Mouse (Mus musculus) layer of hippocampus, adult 8-10 months (tissue): ENCODE measurements around the gene Pde8a. TPM values are rescaled to one million over a fixed set of nuclear protein-coding genes. Genes with fewer than 3 reads are reported as not detected.

Source experiments
- DNase-seq, 2 experiments: peaks; one replicate each; pipeline ENCODE4 v3.0.0; 2022; ENCODE audit warnings: low spot score in 2 of 2
- total RNA-seq, 4 experiments: library from RNA; stranded (reverse); gene quantifications; 2 replicates each; pipeline ENCODE4 v1.2.4; 2022

Pde8a gene
- total RNA-seq, 4 experiments from 2014 or later, result 10.1 to 13.0 (median 11.6) TPM

DNA sequence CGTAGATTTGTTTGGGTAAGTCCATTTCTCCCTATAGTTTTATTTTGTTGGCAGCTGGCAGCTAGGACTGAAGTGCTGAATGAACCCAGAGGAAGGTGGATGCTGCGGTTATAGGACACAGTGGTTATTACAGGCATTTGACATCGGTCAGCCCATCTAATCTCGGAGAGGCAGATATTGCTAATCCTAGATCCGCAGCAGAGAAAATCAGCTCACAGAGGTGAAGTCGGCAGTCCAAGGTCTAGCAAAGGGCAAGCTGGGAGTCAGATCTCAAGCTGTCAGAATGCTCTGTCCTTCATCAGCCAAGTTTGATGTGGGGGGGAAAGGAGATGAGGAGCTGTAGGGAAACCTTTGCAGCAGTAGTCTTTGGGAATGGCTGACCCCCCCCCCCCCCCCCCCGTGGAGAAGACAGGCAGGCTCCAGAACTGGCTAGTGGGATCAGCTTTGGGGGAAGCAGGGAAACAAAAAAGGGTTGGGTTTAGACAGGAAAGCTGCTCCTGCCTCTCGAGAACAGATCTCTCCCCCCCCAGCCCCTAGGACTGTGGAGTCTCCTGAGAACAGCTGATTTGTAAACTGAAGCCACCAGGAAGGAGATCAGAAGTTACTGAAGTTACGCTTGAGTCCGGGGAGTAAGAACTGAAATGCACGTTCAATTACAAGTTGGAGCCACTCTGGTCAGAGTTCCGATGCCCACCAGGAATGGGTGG, 3.3 kb upstream of the Pde8a start:
- no peak for DNase-seq

DNA sequence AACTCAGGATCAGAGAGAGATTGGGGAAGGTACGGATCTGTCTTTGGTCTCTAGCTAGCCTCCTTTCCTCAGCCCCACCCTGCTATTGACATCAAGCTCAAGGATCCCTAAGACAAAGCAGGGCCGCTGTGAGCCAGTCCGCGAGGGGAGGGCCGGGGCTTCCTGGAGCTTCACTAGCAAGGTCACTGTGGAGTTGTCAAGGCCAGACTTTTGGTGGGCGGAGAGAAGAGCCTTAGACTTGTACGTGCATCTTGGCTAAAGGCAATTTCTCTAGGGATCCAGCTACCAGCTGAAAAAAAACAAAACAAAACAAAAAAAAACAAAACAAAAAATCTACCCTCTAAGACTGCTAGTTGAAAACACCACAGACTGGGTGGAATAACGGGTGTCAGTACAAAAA, 1.6 kb upstream of the Pde8a start:
- no peak for DNase-seq

GRCm38 (mm10) chr7:81212261-81212681, 1.1 kb upstream of the Pde8a start:
- DNase-seq, result no peak

GRCm38 (mm10) chr7:81212697-81213346, 574 bp upstream of the Pde8a start:
- peak; percentile 70 to 81 for DNase-seq

DNA sequence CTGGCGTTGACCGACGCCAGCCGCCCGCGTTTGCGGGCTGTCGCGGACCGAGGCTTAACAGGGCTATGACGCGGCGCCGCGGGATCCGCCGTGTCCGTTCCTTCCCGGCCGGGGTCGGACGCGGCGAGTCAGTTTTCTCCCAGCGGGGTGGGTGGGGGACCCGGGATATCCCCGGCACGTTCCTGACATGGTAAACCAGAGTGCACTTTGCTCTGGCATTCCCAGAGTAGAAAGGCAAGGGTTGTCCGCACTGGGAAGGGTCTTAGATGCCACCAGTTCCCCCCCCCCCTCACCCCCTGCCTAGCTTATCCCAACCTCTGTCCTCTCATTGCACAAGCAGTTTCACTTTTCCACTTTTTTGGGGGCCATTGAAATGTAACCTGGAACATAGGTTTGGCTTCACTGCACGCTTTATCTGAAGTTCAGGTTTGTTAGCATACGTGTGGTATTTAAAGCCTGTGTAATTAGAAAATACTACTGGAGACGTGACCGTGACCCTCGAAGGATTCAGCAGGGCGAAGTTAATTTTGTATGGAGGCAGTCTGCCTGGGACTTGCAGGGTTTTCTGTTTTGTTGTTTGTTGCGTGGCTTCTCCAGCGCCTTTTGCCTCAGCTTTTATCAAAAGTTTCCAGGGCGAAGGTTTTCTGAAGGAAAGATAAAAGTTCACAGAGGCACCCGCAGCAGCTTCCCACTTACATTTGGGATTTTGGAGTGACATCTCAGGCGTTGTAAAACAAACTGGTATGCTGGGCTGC, 934 bp downstream of the Pde8a start:
- DNase-seq, result no peak

DNA sequence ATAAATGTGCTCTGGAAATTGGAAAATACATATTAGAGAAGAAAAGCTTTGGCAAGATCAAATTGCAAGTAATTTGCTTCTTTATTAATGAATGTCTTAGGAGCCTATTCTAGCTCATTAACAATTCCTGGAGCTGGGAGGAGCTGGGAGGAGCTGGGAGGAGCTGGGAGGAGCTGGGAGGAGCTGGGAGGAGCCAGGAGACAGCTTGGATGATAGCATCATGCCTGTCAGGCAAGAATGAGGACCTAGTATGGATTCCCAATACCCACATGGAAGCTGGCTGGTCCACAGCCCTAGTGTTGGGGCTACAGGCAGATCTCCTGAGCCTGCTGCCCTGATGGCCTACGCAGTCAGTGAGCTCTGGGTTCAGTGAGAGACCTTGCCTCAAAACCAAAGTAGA, 2.6 kb downstream of the Pde8a start:
- no peak for DNase-seq

- no peak for DNase-seq
Measured at GRCm38 (mm10) chr7:81219321-81219720, 5.9 kb downstream of the Pde8a start.

GRCm38 (mm10) chr7:81220381-81220780, 7.0 kb downstream of the Pde8a start:
- DNase-seq, result no peak

- no peak for DNase-seq
Measured at GRCm38 (mm10) chr7:81224260-81224659, 10.9 kb downstream of the Pde8a start.

DNA sequence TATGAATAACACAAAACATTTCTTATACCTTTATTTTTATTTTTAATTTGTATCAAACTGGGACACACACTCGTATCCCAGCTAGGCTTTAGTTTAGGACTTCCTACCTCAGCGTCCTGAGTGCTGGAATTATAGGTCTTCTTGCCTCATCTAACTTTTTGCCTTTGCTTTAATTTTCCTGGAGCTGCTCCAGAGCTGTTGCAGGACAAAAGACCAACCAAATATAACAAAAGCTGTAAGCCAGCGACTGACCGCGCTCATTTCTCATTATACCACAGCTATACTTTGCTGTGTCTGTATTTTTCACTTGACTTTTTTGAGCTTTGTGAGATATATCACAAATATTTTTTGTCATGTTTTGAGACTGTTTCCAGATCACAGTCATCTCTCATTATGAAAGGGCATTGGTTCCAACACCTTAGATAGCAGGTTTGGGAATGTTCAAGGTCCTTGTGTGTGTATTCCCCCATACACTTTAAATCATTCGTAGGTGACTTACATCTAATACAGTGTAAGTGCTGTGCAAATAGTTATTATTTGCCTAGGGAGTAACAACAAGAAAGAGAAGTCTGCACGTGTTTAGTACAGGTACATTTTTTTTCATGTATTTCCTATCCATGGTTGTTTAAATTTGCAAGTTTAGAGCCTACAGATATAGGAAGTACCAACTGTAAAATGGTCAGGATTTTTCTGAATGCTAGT, 16.8 kb downstream of the Pde8a start:
- DNase-seq, result no peak

DNA sequence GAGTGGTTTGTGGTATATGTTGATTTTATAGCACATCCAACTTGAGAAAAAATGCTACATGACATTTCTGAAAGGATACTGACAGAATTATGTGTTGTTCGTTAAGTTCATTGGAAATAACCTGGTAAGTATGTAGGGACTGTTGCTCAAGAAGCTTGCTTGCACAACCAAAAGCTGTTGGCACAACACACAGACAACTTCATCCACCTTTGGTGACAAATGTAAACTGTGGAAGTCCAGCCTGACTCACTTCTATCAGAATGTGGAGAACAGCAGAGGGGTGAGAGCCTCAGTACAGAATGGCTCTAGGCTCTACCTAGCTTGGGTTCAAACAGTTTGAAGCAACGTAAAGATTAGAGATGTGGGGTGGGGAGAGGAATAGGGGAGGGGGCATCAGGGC, 19.3 kb downstream of the Pde8a start:
- no peak for DNase-seq

DNA sequence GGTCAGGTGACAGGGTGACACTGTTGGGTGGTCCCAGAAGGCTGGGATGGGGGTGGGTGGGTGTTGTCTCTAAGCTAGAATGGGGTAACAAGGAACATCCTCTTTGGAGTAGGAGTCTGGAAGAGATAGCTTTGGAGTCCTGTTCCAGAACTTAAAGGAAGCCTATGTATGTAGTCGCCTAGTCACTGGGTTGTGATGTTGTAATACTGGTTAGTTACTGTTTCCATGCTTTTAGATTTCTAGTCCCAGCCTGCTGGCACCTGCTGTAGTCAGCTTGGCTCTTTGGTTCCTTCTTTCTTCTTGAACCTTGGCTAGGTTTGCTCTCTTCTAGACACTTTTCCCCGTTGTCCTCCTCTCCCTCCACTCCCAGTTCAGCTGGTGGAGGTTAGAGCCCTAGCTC, 21.7 kb downstream of the Pde8a start:
- no peak for DNase-seq

DNA sequence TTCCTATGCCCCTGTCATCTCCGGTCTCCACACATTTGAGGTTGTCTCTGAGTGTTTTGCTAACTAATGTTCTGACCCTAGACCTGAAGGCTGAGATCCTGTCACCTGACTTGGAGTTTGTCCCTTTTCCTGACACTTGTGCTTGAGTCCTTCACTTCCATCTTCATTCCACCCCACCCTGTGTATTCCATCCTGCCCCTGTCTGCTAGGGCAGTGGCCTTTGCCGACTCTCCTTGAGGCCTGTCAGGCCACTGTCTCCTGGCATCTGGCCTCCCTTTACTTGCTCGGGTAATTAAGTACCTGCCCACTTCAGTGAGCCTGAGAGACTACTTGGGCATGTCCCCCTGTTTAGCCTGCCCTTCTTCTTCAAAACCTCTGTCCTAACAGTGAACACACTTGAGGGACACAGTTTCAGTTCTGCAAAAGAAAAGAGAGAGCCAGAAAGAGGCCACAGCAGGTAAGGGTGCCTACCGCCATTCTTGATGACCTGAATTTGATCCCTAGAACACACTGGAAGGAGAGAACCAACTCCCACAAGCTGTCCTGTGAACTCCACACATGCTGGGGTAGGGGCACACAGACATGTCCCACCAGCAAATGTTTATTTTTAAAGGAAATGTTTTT, 22.3 kb downstream of the Pde8a start:
- DNase-seq, result no peak

DNA sequence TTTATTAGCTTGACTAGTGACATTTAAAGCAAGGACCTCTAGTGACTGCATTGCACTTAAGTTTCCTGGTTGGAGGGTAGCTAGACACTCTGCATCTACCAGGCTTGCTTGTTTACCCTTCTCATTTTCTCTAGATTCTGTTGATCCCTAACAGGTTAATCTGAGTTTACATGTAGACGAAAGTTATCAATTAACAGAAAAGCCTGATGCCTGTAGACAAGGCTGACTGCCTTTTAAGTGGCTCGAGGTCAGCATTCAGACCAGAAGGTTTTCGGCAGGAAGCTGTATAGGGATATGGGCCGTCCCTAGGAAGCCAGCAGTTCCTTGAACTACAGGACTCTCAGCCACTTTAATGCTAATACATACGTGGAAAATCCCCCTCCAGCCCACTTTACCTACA, 30.0 kb downstream of the Pde8a start:
- DNase-seq, result no peak

- no peak for DNase-seq
Measured at GRCm38 (mm10) chr7:81249854-81250279, 36.5 kb downstream of the Pde8a start.

DNA sequence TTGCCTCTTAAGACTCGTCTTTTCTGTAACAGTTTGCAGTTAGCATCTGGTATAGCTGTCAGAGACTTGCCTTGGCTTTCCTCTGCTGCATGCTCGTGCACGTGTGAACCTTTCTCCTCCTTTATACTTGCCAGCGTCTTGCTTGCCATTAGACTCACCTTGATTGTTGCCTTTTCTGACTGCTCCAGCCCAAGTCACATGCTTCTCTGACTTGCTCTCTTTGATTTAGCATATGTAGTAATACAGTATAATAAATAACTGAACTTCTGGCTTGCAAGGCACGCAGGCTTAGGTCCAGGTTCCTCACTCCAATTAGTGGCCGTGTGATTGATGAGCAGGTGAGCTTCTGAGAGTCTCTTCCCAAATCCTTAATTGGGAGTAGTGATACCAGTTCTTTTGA, 37.2 kb downstream of the Pde8a start:
- DNase-seq, result no peak

- DNase-seq, result no peak
Measured at GRCm38 (mm10) chr7:81251521-81251920, 38.1 kb downstream of the Pde8a start.

DNA sequence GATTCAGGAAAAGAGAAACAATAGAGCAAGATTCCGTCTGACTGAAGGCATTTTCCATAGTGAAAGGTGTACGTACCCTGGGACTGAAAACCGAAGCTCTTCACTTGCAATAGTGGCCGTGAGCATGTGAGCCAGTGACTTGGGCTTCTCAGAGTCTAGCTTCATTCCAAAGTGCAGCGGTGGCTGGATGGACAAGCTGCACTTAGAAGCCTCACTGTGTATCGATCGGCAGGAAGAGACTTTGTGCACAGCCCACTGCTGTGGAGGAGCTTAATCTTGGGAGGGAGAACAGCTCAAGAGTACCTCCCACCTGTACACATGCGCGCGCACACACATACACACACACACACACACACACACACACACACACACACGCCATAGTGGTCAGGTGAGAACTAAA, 39.9 kb downstream of the Pde8a start:
- no peak for DNase-seq

DNA sequence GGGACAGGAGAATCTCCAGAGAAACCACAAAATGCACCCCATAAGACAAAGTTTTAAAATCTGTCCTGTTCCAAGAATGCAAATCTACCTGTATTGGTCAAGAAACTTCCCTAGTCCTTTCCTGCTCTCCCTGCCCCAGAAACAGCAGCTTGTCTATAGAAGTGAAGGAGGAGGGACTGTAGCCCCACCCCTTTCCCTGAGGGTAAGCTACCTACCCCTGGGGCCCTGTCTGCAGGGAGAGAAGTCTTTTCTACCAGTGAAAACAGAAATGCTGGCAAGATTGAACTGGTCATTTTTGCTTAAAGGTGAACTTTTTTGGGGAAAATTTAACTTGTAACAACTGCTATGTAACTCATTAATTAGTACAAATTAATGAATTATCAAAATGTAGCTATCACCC, 41.2 kb downstream of the Pde8a start:
- no peak for DNase-seq

DNA sequence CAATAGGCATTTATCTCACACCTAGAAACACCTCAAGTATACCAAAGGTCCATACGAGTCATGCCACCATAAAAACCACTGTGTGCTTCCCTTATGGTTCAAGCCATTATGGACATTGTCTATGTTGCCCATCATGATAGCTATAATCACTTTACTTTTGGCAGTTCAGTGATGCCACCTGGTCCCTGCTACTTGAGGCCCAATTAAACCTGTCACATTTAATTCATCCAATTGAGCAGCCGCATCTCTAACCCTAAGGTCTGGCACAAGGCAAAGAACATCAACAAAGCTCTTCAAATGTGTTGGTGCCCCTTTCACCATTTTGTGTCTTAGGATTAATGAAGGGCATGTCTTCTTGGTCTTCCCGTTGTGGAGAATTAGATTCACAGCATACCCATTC, 42.1 kb downstream of the Pde8a start:
- DNase-seq, result no peak

- no peak for DNase-seq
Measured at GRCm38 (mm10) chr7:81256773-81257172, 43.4 kb downstream of the Pde8a start.
